Mouse (Mus musculus) G1E (cell line): ENCODE results near the gene Krba1.

Experiments used
- CTCF ChIP-seq: IDR thresholded peaks from 2 replicates; pipeline ENCODE4 v1.5.1; 2012; ENCODE audit warnings: low read depth, low read length, inconsistent platforms, mixed read lengths
- GATA1 ChIP-seq: IDR thresholded peaks from 2 replicates; pipeline ENCODE4 v1.6.1; 2012; ENCODE audit warnings: borderline replicate concordance, low read length, inconsistent platforms, mixed read lengths

DNA sequence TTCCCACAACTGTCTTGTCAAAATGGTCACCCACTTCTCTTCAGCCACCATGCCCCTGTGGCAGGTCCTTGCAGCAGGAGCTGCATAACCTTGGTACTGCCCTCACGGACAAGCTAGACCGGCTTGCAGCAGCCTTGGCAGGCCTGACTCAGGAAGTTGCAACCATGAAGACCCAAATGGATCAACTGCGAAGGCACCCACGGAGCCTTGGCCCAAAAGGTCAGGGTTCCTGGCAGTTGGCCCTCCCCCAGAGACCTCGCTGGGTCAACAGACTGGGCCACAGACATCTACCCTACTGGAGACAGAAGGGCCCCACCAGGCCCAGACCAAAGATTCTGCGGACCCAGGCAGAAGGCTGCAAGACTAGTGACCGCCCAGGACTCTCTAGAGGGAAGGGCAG is 20.2 kb downstream of the Krba1 start:
- no peak for TF ChIP-seq CTCF
- no peak for TF ChIP-seq GATA1
